Mouse (Mus musculus): ENCODE measurements around the gene Rdh1.

GRCm38 (mm10) chr10:127766564-127766963, 7.0 kb downstream of the Rdh1 start:
- TF ChIP-seq EP300 (optimal IDR thresholded peaks at IDR 0.05) (no peak), CTCF (IDR thresholded peaks at IDR 0.05; ENCODE audit: low read depth) (no peak)
